Mouse (Mus musculus) splenic B cell, adult 2 months (primary cell): Measurements from ENCODE around the gene Gab3.
"Not testable (repeated sequence)": the region's sequence is repeated elsewhere in the genome, so short reads cannot be mapped to it uniquely, and the experiment has no call there.

Experiments
- DNase-seq: peaks from one replicate; pipeline ENCODE4 v3.0.0-alpha.2; 2011; ENCODE audit warnings: low read depth, low spot score
- H3K27me3 ChIP-seq: 2 replicates; pipeline ENCODE4 v1.6.1; 2012; ENCODE audit warnings: mild to moderate bottlenecking, low read length, moderate library complexity, mixed read lengths; ENCODE audit not compliant: control insufficient read depth, poor library complexity, insufficient read depth, severe bottlenecking
- H3K36me3 ChIP-seq: 2 replicates; pipeline ENCODE4 v1.6.1; 2012; ENCODE audit warnings: mild to moderate bottlenecking, low read length, moderate library complexity, mixed read lengths; ENCODE audit not compliant: control insufficient read depth, poor library complexity, insufficient read depth, severe bottlenecking

Gene Gab3

DNA sequence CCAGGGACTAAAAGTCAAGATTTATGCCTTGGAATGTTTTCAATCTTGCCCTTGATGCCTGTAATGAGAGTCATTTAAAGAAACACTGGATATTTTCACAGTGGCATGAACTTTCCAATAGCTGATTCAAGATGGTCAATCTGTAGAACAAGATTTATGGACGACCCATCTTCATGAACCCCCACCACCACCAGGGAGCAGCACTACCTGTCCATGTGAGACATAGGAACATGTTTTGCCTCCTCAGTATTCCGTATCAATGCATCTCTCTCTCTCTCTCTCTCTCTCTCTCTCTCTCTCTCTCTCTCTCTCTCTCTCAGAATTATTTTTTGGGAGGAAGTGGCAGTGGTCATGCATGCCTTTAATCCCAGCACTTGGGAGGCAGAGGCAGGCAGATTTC, 2.9 kb downstream of the Gab3 start:
- Histone ChIP-seq H3K36me3 (no peaks in the 10 kb centered on the region), H3K27me3 (no peaks in the 10 kb centered on the region)
- peak; percentile 47 for DNase-seq

DNA sequence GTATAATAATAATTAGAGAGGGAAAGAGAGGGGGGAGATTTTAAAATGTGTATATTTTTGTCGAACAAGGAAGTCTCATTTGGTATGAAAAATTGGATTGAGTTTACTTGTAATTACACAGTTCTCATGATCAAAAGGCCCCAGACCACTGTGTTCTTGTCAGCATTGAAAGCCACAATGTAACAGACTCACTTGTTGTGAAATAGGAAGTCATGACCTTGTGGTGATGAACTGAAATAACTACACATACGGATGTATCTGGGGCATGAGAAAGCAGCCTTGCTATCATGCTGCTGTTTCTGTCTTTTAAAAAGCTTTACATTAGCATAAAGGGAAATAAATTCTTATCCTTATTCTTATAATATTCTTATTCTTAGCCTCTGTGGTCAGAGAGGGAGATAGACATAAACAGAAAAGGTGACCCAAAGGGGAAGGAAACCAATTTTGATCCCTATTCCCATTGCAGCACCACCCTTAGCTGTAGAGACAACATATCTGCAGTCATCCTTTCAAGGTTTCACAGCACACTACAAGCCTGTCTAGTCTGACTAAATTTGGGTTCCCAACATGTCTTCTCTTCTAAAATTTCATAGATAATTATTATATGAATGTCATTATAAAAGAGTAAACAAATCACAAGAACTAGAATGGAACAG, 29.0 kb downstream of the Gab3 start:
- DNase-seq = no peak
- Histone ChIP-seq H3K36me3 (no peaks in the 10 kb centered on the region), H3K27me3 (no peaks in the 10 kb centered on the region)

DNA sequence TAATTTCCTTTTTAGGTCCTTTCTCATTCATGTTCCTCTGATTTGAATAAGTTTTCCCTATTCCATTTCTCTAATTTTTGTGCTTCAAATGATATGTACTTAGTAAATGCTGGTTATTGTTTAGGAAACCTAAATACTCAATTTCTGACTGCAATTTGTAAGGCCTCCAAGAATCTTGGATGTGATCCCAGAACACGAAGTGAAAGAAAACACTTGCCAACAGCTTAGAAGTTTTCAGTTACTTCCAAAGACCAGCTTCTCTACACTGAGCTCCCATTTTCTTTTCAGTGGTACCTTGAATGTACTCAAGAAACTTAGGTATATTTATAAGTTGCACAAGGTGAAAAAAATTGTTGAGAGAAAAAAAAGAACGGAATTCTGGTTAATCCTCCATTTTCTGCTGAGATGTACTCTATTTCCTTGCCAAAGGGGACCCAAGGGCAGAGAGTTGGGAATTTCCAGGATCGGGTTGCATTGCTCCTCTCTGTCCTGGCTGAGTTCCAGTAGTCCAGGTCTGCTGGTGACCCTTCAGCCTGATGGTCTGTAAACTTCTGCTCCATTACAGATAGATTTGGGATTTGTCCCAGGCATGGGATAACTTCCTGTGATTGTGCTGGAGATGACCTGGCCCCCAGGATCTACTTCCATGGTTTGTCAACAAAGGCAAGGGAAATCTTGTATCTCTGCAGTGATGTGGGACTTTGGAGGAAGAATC, 38.2 kb downstream of the Gab3 start:
- no peak for DNase-seq
- Histone ChIP-seq H3K27me3 (no peaks in the 10 kb centered on the region), H3K36me3 (no peaks in the 10 kb centered on the region)

- Histone ChIP-seq H3K27me3 (no peaks in the 10 kb centered on the region), H3K36me3 (no peaks in the 10 kb centered on the region)
- DNase-seq = no peak
Observed at GRCm38 (mm10) chrX:75045931-75046330, 39.3 kb downstream of the Gab3 start.

DNA sequence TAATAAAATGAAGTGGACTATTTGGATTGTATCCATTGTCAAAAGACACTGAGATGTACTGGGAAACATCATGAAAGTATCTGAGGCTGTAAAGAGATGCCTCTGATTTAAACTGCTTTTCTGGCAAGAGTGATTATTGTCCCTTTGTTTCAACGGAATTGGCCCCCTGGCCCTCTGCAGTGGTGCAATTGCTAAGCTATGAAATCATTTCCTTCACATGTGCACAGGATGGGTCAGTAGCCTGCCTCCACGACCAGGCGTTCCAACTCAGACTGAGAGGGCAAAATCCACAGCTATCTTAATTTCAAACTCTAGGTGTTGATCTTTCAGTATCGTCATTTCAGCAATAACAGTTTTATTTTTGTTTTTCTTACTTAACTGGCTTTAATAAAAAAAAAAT, 40.7 kb downstream of the Gab3 start:
- no peaks in the 10 kb centered on the region for H3K36me3 ChIP-seq
- no peak for DNase-seq

DNA sequence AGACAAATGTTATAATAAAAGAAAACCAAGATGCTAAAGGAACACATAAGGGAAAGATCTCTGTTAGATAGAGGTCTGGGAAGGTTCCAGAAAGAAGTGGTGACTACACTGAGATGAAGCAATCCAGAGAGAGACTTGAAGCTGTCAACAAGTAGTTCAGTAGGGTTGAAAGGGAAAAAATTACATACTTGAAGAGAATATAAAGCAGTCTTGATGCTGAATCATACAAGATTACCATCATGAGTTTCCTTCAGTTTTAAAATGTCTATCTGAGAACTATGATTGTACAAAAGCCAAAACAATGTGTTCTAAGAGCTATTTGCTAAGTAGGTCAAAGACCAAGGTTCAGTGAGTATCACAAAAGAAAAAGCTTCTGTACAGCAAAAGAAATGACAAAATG, 48.6 kb downstream of the Gab3 start:
- no peaks in the 10 kb centered on the region for H3K27me3 ChIP-seq
- no peak for DNase-seq
- H3K36me3 ChIP-seq = no peaks in the 10 kb centered on the region

More for the DNA sequence above, 40.7 kb downstream of the Gab3 start:
- H3K27me3 ChIP-seq = no peaks in the 10 kb centered on the region

GRCm38 (mm10) chrX:75035162-75035561, 50.1 kb downstream of the Gab3 start:
- DNase-seq = peak; percentile 29
- Histone ChIP-seq H3K27me3 (no peaks in the 10 kb centered on the region), H3K36me3 (no peaks in the 10 kb centered on the region)

DNA sequence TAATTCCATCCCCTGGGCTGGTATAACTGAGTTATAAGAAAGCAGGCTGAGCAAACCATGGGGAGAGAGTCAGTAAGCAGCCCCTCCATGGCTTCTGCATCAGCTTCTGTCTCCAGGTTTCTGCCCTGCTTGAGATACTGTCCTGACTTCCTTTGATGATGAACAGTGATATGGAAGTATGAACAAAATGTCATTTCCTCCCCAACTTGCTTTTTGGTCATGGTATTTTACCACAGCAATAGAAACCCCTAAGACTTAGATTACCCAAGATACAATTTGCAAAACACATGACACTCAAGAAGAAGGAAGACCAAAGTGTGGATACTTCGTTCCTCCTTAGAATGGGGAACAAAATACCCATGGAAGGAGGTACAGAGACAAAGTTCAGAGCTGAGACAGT, 51.2 kb downstream of the Gab3 start:
- not testable (repeated sequence) for H3K27me3 ChIP-seq, H3K36me3 ChIP-seq
- DNase-seq = peak; percentile 2

- Histone ChIP-seq H3K27me3 (no peaks in the 10 kb centered on the region), H3K36me3 (no peaks in the 10 kb centered on the region)
- DNase-seq = no peak
Observed at GRCm38 (mm10) chrX:74983734-74984133, 101.5 kb downstream of the Gab3 start.

GRCm38 (mm10) chrX:74962899-74963298, 122.4 kb downstream of the Gab3 start:
- not testable (repeated sequence) for H3K36me3 ChIP-seq, H3K27me3 ChIP-seq
- DNase-seq = peak; percentile 21

GRCm38 (mm10) chrX:74959161-74959560, 126.1 kb downstream of the Gab3 start:
- not testable (repeated sequence) for H3K27me3 ChIP-seq, H3K36me3 ChIP-seq
- peak; percentile 17 for DNase-seq
